Mouse (Mus musculus) forebrain, postnatal 0 days (tissue): Measurements from ENCODE around the gene Epb41l2. TPM values are rescaled to one million over a fixed set of nuclear protein-coding genes. Genes with fewer than 3 reads are reported as not detected.

ENCODE experiments used
- ATAC-seq: fragments of 200-750 bp; cut with Nextera tagmentation; 2 replicates; pipeline ENCODE4 v1.8.0; 2017; ENCODE audit warnings: mild to moderate bottlenecking, moderate library complexity
- DNase-seq: peaks from one replicate; pipeline ENCODE4 v3.0.0-alpha.2; 2015
- H3K27ac ChIP-seq: fragments of 300-500 bp; sonication (generic); 2 replicates; pipeline ENCODE4 v1.5.1; 2014; ENCODE audit warnings: low read depth, mild to moderate bottlenecking, antibody characterized with exemption, low read length, moderate library complexity, mixed read lengths
- H3K27me3 ChIP-seq: fragments of 300-500 bp; sonication (generic); 2 replicates; pipeline ENCODE4 v1.6.1; 2014; ENCODE audit warnings: mild to moderate bottlenecking, low read length, mixed read lengths; ENCODE audit not compliant: insufficient read depth
- H3K36me3 ChIP-seq: fragments of 300-500 bp; sonication (generic); 2 replicates; pipeline ENCODE4 v1.6.1; 2014; ENCODE audit warnings: mild to moderate bottlenecking, moderate library complexity; ENCODE audit not compliant: insufficient read depth
- H3K4me1 ChIP-seq: fragments of 300-500 bp; sonication (generic); 2 replicates; pipeline ENCODE4 v1.6.1; 2014; ENCODE audit warnings: antibody characterized with exemption; ENCODE audit not compliant: insufficient read depth
- H3K4me2 ChIP-seq: fragments of 300-500 bp; sonication (generic); 2 replicates; pipeline ENCODE4 v1.6.1; 2014; ENCODE audit warnings: low read depth, mild to moderate bottlenecking, moderate library complexity
- H3K4me3 ChIP-seq: fragments of 300-500 bp; sonication (generic); 2 replicates; pipeline ENCODE4 v1.5.1; 2014; ENCODE audit warnings: low read depth, low read length, mixed read lengths
- H3K9ac ChIP-seq: fragments of 300-500 bp; sonication (generic); 2 replicates; pipeline ENCODE4 v1.6.1; 2014; ENCODE audit warnings: mild to moderate bottlenecking
- H3K9me3 ChIP-seq: fragments of 300-500 bp; sonication (generic); 2 replicates; pipeline ENCODE4 v1.6.1; 2016; ENCODE audit warnings: low read length
- CTCF ChIP-seq: sonication (generic); IDR thresholded peaks from 2 replicates; pipeline ENCODE4 v1.5.1; 2016; ENCODE audit warnings: antibody characterized with exemption, control low read depth, low read depth
- WGBS: fragments of 180-500 bp; shearing (Covaris S2); extraction: QIAGEN DNeasy Blood & Tissue Kit; methylation state at CpG from one replicate; pipeline ENCODE4 v1.1.7; 2014; 5-methylcytosine and 5-hydroxymethylcytosine counted together
- polyA plus RNA-seq: library from polyadenylated mRNA; unstranded; fragments of >200 nt; fragmentation: Nextera tagmentation; extraction: Ambion mirVana; gene quantifications from 2 replicates; pipeline ENCODE4 v1.2.1, GENCODE M21; 2015
- total RNA-seq: library from RNA; depleted of rRNA; stranded (reverse); fragments of >200 nt; gene quantifications from 2 replicates; pipeline ENCODE4 v1.2.3, GENCODE M21; 2014

The Epb41l2 gene
- total and polyA plus RNA-seq, 2 experiments from 2014 or later: 19.3 to 49.4 TPM

DNA sequence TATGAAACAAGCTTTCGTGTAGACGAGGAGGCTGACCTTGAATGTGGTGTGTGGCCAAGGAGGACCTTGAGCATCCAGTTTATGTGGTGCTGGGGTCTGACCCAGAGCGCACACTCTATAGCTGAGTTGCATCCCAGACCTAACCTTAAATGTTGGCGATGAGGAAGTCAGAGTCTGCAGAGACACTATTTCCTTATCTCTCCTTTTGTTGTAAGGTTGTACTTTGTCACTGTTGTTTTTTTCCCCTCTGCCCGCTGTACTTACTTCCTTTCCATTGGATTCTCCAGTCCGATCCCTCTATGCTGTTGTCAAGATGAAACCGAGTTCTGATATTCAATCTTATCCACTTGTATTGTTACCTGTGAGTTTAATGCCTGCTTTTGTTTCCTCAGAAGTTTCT lies 5.6 kb downstream of the Epb41l2 start:
- TF ChIP-seq CTCF: no peak
- WGBS: 89% methylated on average over 7 of the region's 7 CpGs
- no peak for DNase-seq

DNA sequence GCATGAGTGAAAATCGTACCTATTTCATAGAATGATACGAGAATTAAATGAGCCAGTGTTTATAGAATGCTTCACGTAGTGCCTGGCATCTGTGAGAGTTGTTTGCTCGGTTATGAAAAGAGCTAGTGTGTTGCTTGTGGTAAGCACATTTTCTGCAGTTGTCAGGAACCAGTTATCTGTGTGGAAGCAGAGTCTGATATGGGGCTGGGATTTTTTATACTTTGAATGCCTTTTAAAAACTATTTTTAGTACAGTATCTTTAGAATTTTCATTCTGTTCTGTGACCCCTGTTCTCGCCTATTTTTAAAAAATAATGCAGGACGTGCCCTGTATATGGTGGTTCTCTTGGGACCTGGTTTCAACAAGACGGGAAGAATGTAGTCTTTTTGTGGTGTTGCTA lies 6.1 kb downstream of the Epb41l2 start:
- no peak overlapping the region for H3K4me3 ChIP-seq
- DNase-seq: no peak
- 65% methylated on average over 7 of the region's 7 CpGs for WGBS
- no peaks in the 10 kb centered on the region; the same call in 1 of the 2 replicates for H3K4me1 ChIP-seq
- no peak overlapping the region for H3K27ac ChIP-seq
- no peak overlapping the region for H3K9ac ChIP-seq
- no peak overlapping the region for H3K4me2 ChIP-seq
- no peaks in the 10 kb centered on the region for H3K36me3 ChIP-seq
- H3K27me3 ChIP-seq: no peaks in the 10 kb centered on the region
- TF ChIP-seq CTCF: no peak
- H3K9me3 ChIP-seq: no peaks in the 10 kb centered on the region
- no peak for ATAC-seq

More for the DNA sequence above, 5.6 kb downstream of the Epb41l2 start:
- Histone ChIP-seq H3K27ac (no peak overlapping the region), H3K4me3 (no peak overlapping the region), H3K4me1 (no peaks in the 10 kb centered on the region; the same call in 1 of the 2 replicates), H3K9me3 (no peaks in the 10 kb centered on the region), H3K27me3 (no peaks in the 10 kb centered on the region), H3K4me2 (no peak overlapping the region), H3K9ac (no peak overlapping the region), H3K36me3 (no peaks in the 10 kb centered on the region)
- no peak for ATAC-seq

DNA sequence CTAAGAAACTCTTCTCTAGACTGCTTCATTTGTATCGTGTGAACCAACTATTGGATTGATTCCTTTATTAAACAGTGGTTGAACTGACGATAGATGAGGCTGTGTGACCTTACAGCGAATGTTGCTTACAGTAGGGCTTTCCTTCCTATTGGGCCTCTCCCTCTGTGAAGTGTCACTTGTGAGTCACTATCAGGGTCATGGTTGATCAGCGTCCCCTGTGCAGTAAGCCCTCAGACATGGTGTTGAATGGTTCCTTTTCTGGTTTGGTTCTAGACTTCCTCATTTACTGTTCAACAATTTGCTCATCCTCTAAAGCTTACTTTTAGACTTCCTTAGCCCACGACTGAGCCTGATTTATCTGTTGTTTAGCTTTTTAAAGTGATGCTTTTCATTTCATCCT lies 7.1 kb downstream of the Epb41l2 start:
- 90% methylated on average over 5 of the region's 5 CpGs for WGBS
- H3K9ac ChIP-seq: no peak overlapping the region

DNA sequence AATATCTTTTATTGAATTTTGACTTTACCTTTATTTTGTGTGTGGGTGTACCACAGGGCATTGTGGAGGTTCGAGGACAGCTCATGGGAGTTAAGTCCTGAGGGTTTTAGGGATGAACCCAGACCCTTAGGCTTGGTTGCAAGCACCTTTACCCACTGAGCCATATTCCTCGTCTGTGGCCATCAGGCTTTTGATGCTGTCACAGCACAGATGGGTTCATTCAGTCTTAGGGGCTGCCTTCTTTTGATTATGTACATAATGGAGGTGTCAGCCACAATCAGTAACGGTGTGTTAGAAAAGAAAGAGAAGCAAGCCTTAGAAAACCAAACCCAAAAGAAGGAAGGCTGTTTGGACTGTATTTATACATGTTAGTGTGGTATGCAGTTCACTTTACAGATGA lies 9.3 kb downstream of the Epb41l2 start:
- Histone ChIP-seq H3K36me3 (no peaks in the 10 kb centered on the region), H3K4me2 (no peak overlapping the region), H3K27ac (no peak overlapping the region), H3K4me3 (no peak overlapping the region), H3K27me3 (no peaks in the 10 kb centered on the region), H3K9me3 (no peaks in the 10 kb centered on the region), H3K9ac (no peak overlapping the region), H3K4me1 (no peaks in the 10 kb centered on the region)
- ATAC-seq (no peak), DNase-seq (no peak)
- TF ChIP-seq CTCF: no peak
- 30% methylated on average over 3 of the region's 3 CpGs for WGBS

More for the DNA sequence above, 7.1 kb downstream of the Epb41l2 start:
- no peak for ATAC-seq
- Histone ChIP-seq H3K9me3 (no peaks in the 10 kb centered on the region), H3K36me3 (no peaks in the 10 kb centered on the region), H3K4me2 (no peak overlapping the region), H3K4me1 (no peaks in the 10 kb centered on the region; the same call in 1 of the 2 replicates), H3K27me3 (no peaks in the 10 kb centered on the region), H3K4me3 (no peak overlapping the region), H3K27ac (no peak overlapping the region)
- no peak for TF ChIP-seq CTCF
- no peak for DNase-seq

DNA sequence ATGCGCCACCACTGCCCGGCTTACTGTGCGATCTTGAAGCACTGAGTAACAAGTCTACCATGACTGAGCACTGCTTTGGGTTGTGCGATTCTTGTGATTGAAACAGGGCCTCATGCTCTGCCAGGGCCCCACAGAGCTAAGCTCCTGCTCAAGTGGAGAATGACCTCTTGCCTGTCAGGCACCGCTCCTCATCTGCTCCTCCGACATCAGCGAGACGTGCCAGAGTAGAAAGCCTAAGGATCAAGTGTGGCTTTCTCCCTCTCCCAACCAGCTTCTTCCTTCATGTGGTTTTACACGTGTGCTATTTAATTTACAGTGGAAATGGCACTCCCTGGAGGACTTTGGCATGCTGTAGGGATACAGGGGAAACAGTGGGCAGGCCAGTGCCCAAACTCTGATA lies 10.1 kb downstream of the Epb41l2 start:
- Histone ChIP-seq H3K9ac (no peak overlapping the region), H3K4me3 (no peak overlapping the region), H3K27ac (no peak overlapping the region), H3K9me3 (no peaks in the 10 kb centered on the region), H3K4me1 (no peaks in the 10 kb centered on the region), H3K36me3 (no peaks in the 10 kb centered on the region), H3K27me3 (no peaks in the 10 kb centered on the region), H3K4me2 (no peak overlapping the region)
- no peak for TF ChIP-seq CTCF
- ATAC-seq (no peak), DNase-seq (no peak)
- 90% methylated on average over 9 of the region's 9 CpGs for WGBS

DNA sequence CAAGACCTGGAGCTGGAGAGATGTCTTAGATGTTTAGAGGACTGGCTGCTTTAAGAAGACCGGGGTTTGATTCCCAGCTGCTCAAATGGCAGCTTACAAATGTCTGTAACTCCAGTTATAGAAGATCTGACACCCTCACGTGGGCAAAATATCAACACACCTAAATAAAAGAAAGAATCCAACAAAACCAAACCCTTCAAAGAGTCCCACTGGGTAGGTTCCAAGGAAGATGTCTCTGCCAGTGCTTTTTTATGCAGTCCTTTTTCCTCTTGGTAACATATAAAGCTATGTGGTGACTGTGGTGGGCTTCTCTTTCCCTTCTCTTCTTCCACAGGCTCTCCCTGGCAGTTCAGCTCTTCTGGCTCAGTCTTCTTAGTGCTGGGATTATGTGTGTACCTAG lies 11.7 kb downstream of the Epb41l2 start:
- Histone ChIP-seq H3K36me3 (no peaks in the 10 kb centered on the region), H3K9ac (no peak overlapping the region), H3K27me3 (no peaks in the 10 kb centered on the region), H3K4me3 (no peak overlapping the region), H3K4me2 (no peak overlapping the region), H3K9me3 (no peaks in the 10 kb centered on the region), H3K4me1 (no peaks in the 10 kb centered on the region), H3K27ac (no peak overlapping the region)
- no peak for TF ChIP-seq CTCF
- WGBS: 52% methylated on average over 2 of the region's 2 CpGs
- no peak for DNase-seq
- no peak for ATAC-seq

DNA sequence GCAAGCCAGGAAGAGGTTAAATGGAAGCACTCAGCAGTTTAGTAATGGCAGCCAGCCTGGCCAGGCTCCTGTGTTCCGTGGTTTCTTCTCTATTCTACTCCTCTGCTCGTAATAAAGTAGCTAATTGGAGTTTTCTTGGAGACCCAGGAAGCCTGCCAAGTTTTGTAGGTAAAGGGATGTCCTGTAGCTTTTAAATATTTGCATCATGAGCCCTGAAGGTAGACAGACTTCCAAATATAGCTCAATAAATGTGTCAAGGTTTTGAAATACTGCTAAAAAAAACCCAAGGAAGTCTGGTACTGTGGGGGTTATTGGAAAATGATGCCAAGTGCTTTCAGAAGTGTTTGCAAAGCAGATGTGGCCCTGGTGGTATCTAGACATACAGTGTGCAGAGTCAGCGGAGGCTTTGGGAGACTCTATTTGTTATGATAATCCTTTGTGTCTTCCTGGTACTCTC lies 12.3 kb downstream of the Epb41l2 start:
- H3K27ac ChIP-seq: no peak overlapping the region
- no peak overlapping the region for H3K9ac ChIP-seq
- WGBS: 8% methylated on average over 3 of the region's 3 CpGs
- H3K4me2 ChIP-seq: no peak overlapping the region
- H3K27me3 ChIP-seq: no peaks in the 10 kb centered on the region
- no peak for TF ChIP-seq CTCF
- ATAC-seq (no peak), DNase-seq (no peak)
- H3K36me3 ChIP-seq: no peaks in the 10 kb centered on the region
- H3K9me3 ChIP-seq: no peaks in the 10 kb centered on the region
- H3K4me1 ChIP-seq: no peaks in the 10 kb centered on the region
- H3K4me3 ChIP-seq: no peak overlapping the region
